Mouse (Mus musculus): ENCODE data around the gene Utp11. TPM values are rescaled to one million over a fixed set of nuclear protein-coding genes. Genes with fewer than 3 reads are reported as not detected.
A peak's percentile ranks its signal among the peaks of the same experiment; 100 is the strongest.

Utp11 gene
- polyA plus RNA-seq, 1 experiment from 2014 or later: 73.9 TPM

DNA sequence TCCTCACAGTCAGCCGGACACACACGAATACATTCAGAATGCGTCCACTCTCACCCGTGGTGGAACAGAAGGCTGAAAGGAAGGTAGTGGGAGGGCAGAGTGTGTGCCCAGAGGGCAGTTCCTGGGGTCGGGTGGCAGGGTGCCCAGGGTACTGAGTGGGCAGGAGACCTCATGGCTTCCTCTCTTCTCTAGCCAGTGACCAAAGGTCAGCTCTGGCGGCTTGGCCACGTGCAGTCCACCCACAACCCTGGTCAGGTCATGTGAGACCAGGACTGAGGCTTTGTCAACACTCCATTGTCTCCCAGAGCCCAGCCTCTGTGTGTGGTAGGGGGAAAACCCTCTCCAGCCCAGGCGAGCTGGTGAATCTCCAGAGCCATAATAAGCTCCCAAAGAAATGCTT lies 23.2 kb downstream of the Utp11 start:
- no peak for ATAC-seq (ENCODE audit: insufficient number of reproducible peaks, insufficient read depth, low FRiP score, low read depth)
- Histone ChIP-seq H3K27ac (ENCODE audit: low read length) (no peak overlapping the region), H3K27me3 (ENCODE audit: control insufficient read depth, insufficient read depth, low read length) (peaks cover 3% of the 10 kb centered on the region; the same call in 1 of the 2 replicates), H3K9ac (replicated peaks; ENCODE audit: low read depth, low read length) (no peak overlapping the region), H3K9me3 (ENCODE audit: control insufficient read depth, low read depth, low read length) (no peaks in the 10 kb centered on the region), H3K4me3 (ENCODE audit: low read depth, low read length) (no peak overlapping the region), H3K4me2 (replicated peaks; ENCODE audit: low read depth, low read length) (no peak overlapping the region), H3K36me3 (ENCODE audit: control insufficient read depth, insufficient read depth, low read length) (no peaks in the 10 kb centered on the region), H3K4me1 (ENCODE audit: control insufficient read depth, insufficient read depth, low read length) (peaks cover 10% of the 10 kb centered on the region; the same call in 1 of the 2 replicates)
- WGBS: 60% methylated on average over 8 of the region's 8 CpGs

DNA sequence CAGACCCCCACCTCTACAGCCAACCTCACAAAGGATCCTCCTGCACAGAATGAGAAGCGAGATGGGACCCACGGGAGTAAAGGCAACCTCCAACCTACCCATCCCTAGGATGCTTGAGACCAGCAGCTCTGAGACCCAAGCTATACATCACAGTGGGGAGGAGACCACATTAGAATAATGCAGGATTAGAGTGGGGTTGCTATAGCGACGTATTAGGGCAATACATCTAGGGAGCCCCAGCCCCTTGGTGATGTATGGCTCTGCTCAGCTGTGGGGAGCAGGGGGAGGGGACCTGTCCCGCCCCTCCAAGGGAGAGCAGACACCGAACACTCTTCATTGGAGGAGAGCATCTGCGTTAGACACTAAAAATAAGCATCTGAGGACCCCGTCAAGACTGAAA lies 25.3 kb downstream of the Utp11 start:
- H3K9ac ChIP-seq (replicated peaks; ENCODE audit: low read depth, low read length): no peak overlapping the region
- 0 out of 2 replicates have a peak, but pooled peaks have one; percentile 29 for ATAC-seq (ENCODE audit: insufficient number of reproducible peaks, insufficient read depth, low FRiP score, low read depth)
- H3K4me3 ChIP-seq (ENCODE audit: low read depth, low read length): no peak overlapping the region
- H3K9me3 ChIP-seq (ENCODE audit: control insufficient read depth, low read depth, low read length): no peaks in the 10 kb centered on the region
- H3K4me2 ChIP-seq (replicated peaks; ENCODE audit: low read depth, low read length): no peak overlapping the region
- peaks cover 10% of the 10 kb centered on the region; the same call in 1 of the 2 replicates for H3K4me1 ChIP-seq (ENCODE audit: control insufficient read depth, insufficient read depth, low read length)
- WGBS: 16% methylated on average over 8 of the region's 8 CpGs
- H3K27me3 ChIP-seq (ENCODE audit: control insufficient read depth, insufficient read depth, low read length): peaks cover 7% of the 10 kb centered on the region; the same call in 1 of the 2 replicates
- no peaks in the 10 kb centered on the region for H3K36me3 ChIP-seq (ENCODE audit: control insufficient read depth, insufficient read depth, low read length)
- H3K27ac ChIP-seq (ENCODE audit: low read length): no peak overlapping the region

DNA sequence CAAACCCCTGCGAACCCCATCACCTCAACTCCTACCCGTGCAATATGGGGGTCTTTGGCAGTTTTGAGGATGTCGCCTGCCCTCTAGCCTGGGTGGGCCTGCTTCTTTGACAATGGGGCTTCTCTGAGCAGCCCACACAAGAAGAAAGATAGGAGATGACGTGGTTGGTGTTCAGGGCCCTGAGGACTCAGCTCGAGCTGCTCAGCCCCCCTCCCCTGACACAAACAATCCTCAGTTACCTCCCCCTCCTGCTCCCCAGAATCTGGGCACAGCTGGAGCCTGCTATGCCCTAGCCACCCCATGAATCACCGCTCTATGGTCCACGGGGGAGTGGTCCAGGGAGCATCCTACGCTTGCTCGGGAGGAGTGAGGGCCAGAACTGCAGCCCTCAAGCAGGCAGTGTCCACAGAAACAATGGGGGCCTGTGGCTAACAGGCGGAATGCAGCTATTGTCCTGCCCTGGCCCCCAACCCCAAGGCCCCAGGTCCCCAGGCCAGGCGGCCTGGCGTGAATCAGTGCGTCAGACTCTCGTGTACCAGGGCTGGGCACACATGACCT lies 25.8 kb downstream of the Utp11 start:
- Histone ChIP-seq H3K9ac (replicated peaks; ENCODE audit: low read depth, low read length) (no peak overlapping the region), H3K4me2 (replicated peaks; ENCODE audit: low read depth, low read length) (no peak overlapping the region), H3K9me3 (ENCODE audit: control insufficient read depth, low read depth, low read length) (no peaks in the 10 kb centered on the region), H3K36me3 (ENCODE audit: control insufficient read depth, insufficient read depth, low read length) (no peaks in the 10 kb centered on the region), H3K27ac (ENCODE audit: low read length) (no peak overlapping the region), H3K4me1 (ENCODE audit: control insufficient read depth, insufficient read depth, low read length) (0 out of 2 replicates have a peak, but pooled peaks cover 6% of the 10 kb centered on the region), H3K4me3 (ENCODE audit: low read depth, low read length) (no peak overlapping the region), H3K27me3 (ENCODE audit: control insufficient read depth, insufficient read depth, low read length) (peaks cover 10% of the 10 kb centered on the region; the same call in 1 of the 2 replicates)
- no peak for ATAC-seq (ENCODE audit: insufficient number of reproducible peaks, insufficient read depth, low FRiP score, low read depth)
- WGBS: 48% methylated on average over 14 of the region's 14 CpGs

DNA sequence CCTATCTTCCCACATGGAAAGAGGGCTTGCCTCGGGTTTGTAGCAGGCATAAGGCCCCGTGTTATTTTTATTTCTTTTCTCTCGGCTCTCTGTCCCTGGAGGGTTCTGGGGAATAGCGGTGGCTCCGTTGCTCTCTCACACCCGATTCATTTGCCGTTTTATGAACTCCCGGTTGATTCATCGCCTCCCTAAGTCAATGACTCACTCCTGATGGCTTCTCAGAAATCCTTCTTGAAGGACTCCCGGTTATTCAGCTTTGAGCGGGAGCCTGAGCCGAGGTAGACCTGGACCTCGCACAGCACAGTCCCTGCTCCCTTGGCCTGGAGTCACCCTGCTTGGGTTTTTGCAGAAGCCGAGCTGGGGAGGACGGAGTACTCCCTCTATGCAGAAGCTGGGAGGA lies 28.8 kb downstream of the Utp11 start:
- H3K4me2 ChIP-seq (replicated peaks; ENCODE audit: low read depth, low read length): no peak overlapping the region
- H3K4me1 ChIP-seq (ENCODE audit: control insufficient read depth, insufficient read depth, low read length): no peaks in the 10 kb centered on the region
- H3K4me3 ChIP-seq (ENCODE audit: low read depth, low read length): no peak overlapping the region
- 74% methylated on average over 15 of the region's 15 CpGs for WGBS
- H3K27ac ChIP-seq (ENCODE audit: low read length): no peak overlapping the region
- H3K36me3 ChIP-seq (ENCODE audit: control insufficient read depth, insufficient read depth, low read length): no peaks in the 10 kb centered on the region
- no peak overlapping the region for H3K9ac ChIP-seq (replicated peaks; ENCODE audit: low read depth, low read length)
- no peak for ATAC-seq (ENCODE audit: insufficient number of reproducible peaks, insufficient read depth, low FRiP score, low read depth)
- no peaks in the 10 kb centered on the region for H3K9me3 ChIP-seq (ENCODE audit: control insufficient read depth, low read depth, low read length)
- peaks cover 25% of the 10 kb centered on the region for H3K27me3 ChIP-seq (ENCODE audit: control insufficient read depth, insufficient read depth, low read length)

DNA sequence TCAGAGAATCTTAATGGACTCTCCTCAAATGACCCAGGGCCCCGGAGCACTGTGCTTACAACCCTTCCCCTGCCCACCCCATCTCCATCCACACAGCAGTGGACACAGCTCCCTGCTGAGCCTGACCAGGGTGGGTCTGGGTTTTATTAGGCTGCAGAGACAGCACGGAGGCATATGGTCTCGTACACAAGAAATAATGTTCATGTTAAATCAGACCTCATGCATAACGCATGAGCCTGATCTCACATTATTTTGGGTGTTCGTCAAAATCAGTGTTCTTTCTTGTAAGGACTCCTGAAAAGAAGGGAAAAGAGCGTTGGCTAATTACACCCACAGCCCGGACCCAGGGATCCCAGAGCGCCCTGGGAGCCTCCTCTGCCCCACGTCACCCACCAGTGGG lies 29.2 kb downstream of the Utp11 start:
- H3K27ac ChIP-seq (ENCODE audit: low read length): no peak overlapping the region
- H3K36me3 ChIP-seq (ENCODE audit: control insufficient read depth, insufficient read depth, low read length): no peaks in the 10 kb centered on the region
- no peaks in the 10 kb centered on the region for H3K9me3 ChIP-seq (ENCODE audit: control insufficient read depth, low read depth, low read length)
- no peak overlapping the region for H3K9ac ChIP-seq (replicated peaks; ENCODE audit: low read depth, low read length)
- 77% methylated on average over 9 of the region's 9 CpGs for WGBS
- peaks cover 29% of the 10 kb centered on the region for H3K27me3 ChIP-seq (ENCODE audit: control insufficient read depth, insufficient read depth, low read length)
- 0 out of 2 replicates have a peak, but pooled peaks cover 3% of the 10 kb centered on the region for H3K4me1 ChIP-seq (ENCODE audit: control insufficient read depth, insufficient read depth, low read length)
- H3K4me2 ChIP-seq (replicated peaks; ENCODE audit: low read depth, low read length): no peak overlapping the region
- no peak for ATAC-seq (ENCODE audit: insufficient number of reproducible peaks, insufficient read depth, low FRiP score, low read depth)
- no peak overlapping the region for H3K4me3 ChIP-seq (ENCODE audit: low read depth, low read length)

DNA sequence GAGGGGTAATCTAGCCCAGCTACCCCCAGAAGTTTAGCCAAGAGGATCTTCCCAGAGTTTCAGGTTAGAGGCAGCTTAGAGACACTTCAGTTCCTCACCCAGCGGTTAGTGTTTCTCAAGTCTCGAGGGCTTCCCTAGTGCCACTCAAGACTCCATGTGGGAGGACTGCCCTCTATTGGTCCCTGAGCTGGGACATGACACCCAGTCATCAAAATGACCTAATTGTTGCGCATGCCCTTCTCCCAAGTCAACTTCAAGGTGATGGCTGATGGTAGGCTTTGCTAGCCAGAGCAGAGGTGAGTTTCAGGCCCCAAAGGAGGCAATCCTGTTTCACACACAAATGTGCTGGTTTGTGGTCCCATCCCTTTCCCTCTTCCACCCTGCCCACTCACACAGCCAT lies 30.4 kb downstream of the Utp11 start:
- Histone ChIP-seq H3K9ac (replicated peaks; ENCODE audit: low read depth, low read length) (no peak overlapping the region), H3K27ac (ENCODE audit: low read length) (no peak overlapping the region), H3K27me3 (ENCODE audit: control insufficient read depth, insufficient read depth, low read length) (peaks cover 38% of the 10 kb centered on the region), H3K4me2 (replicated peaks; ENCODE audit: low read depth, low read length) (no peak overlapping the region), H3K36me3 (ENCODE audit: control insufficient read depth, insufficient read depth, low read length) (no peaks in the 10 kb centered on the region), H3K4me1 (ENCODE audit: control insufficient read depth, insufficient read depth, low read length) (peaks cover 4% of the 10 kb centered on the region; the same call in 1 of the 2 replicates), H3K4me3 (ENCODE audit: low read depth, low read length) (no peak overlapping the region), H3K9me3 (ENCODE audit: control insufficient read depth, low read depth, low read length) (no peaks in the 10 kb centered on the region)
- 49% methylated on average over 3 of the region's 3 CpGs for WGBS
- ATAC-seq (ENCODE audit: insufficient number of reproducible peaks, insufficient read depth, low FRiP score, low read depth): no peak

DNA sequence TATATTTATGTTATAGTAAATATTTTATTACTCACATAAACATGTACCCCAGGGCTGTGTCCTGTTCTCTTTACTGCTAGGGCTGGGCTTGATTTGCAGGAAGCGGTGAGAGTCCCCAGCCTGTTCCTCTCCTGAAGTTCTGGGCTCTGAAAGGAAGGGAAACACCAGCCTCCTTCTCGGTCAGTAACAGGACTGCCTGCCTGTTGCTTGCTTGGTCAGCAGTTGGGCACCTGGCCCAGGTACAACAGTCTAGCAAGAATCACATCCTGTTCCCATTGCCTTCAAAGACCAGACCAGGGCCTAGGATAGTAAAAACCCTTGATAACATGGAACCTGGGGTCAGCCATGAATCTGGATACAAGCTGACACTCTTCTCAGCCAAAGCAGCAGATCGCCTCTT lies 32.8 kb downstream of the Utp11 start:
- WGBS: 60% methylated on average over 3 of the region's 3 CpGs
- no peak overlapping the region for H3K27ac ChIP-seq (ENCODE audit: low read length)
- H3K9me3 ChIP-seq (ENCODE audit: control insufficient read depth, low read depth, low read length): no peaks in the 10 kb centered on the region
- peaks cover 58% of the 10 kb centered on the region for H3K27me3 ChIP-seq (ENCODE audit: control insufficient read depth, insufficient read depth, low read length)
- no peak for ATAC-seq (ENCODE audit: insufficient number of reproducible peaks, insufficient read depth, low FRiP score, low read depth)
- no peak overlapping the region for H3K4me3 ChIP-seq (ENCODE audit: low read depth, low read length)
- H3K36me3 ChIP-seq (ENCODE audit: control insufficient read depth, insufficient read depth, low read length): no peaks in the 10 kb centered on the region
- H3K4me2 ChIP-seq (replicated peaks; ENCODE audit: low read depth, low read length): no peak overlapping the region
- H3K4me1 ChIP-seq (ENCODE audit: control insufficient read depth, insufficient read depth, low read length): peaks cover 13% of the 10 kb centered on the region; the same call in 1 of the 2 replicates
- no peak overlapping the region for H3K9ac ChIP-seq (replicated peaks; ENCODE audit: low read depth, low read length)

DNA sequence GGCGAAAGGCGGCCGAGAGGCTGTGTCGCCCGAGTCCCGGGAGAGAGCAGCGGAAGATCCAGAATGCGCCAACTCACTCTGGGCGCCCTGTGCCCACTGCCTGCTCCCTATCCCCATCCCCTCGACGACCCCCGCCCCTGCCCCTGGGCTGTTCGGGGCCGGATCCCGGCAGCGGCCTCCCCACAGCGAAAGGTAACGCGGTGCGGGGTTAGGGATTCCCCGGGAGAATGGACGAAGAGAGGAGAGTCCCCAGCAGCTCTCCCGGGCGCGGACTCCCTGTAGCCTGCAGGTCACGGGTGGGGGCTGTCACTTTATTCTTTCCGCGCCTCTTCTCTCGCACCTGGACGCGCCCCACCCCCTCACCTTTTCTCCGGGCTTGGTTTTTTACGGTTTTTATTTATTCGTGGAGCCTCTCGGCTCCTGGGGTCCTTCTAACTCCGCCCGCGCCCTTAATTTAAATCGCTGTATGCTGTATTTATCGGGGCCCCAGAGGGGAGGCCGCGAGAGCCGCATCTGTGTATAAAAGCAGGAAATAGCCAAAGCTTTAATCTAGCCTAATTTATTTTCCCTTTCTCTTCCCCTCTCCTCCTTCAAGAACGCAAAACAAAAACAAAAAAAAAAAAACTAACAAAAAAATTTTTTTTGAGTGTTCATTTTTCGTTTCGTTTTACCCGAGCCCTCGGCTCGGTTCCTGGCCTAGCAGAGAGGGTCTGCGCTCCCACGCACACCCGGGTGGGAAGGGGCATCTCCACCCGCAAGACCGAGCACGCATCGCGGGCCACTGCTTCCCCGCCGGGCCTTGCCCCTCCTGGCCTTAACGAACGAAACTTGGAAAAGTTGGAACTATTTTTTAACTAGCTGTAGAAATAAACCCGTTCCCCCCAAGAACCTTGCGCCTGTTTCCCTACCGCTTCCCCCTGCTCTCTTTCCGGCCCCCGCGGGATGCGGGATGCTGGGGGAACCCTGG lies 33.9 kb downstream of the Utp11 start:
- Histone ChIP-seq H3K36me3 (ENCODE audit: control insufficient read depth, insufficient read depth, low read length) (no peaks in the 10 kb centered on the region), H3K4me3 (ENCODE audit: low read depth, low read length) (0 out of 2 replicates have a peak overlapping the region, but pooled peaks have one; percentile 9), H3K4me1 (ENCODE audit: control insufficient read depth, insufficient read depth, low read length) (peaks cover 13% of the 10 kb centered on the region; the same call in 1 of the 2 replicates), H3K9ac (replicated peaks; ENCODE audit: low read depth, low read length) (no peak overlapping the region), H3K27ac (ENCODE audit: low read length) (no peak overlapping the region), H3K27me3 (ENCODE audit: control insufficient read depth, insufficient read depth, low read length) (peaks cover 59% of the 10 kb centered on the region), H3K4me2 (replicated peaks; ENCODE audit: low read depth, low read length) (peak overlapping the region; percentile 10; the same call in 1 of the 2 replicates), H3K9me3 (ENCODE audit: control insufficient read depth, low read depth, low read length) (no peaks in the 10 kb centered on the region)
- no peak for ATAC-seq (ENCODE audit: insufficient number of reproducible peaks, insufficient read depth, low FRiP score, low read depth)
- WGBS: 2% methylated on average over 68 of the region's 68 CpGs
